Mouse (Mus musculus) c-Kit-positive CD71-positive TER-119-positive erythroid progenitor cells, embryonic 14.5 days (primary cell): ENCODE measurements around the gene Taco1.
"Not testable (repeated sequence)": the region's sequence is repeated elsewhere in the genome, so short reads cannot be mapped to it uniquely, and the experiment has no call there.

Experiments
- DNase-seq: peaks from one replicate; pipeline ENCODE4 v3.0.0-alpha.2; 2013; ENCODE audit warnings: low spot score

The Taco1 gene

DNA sequence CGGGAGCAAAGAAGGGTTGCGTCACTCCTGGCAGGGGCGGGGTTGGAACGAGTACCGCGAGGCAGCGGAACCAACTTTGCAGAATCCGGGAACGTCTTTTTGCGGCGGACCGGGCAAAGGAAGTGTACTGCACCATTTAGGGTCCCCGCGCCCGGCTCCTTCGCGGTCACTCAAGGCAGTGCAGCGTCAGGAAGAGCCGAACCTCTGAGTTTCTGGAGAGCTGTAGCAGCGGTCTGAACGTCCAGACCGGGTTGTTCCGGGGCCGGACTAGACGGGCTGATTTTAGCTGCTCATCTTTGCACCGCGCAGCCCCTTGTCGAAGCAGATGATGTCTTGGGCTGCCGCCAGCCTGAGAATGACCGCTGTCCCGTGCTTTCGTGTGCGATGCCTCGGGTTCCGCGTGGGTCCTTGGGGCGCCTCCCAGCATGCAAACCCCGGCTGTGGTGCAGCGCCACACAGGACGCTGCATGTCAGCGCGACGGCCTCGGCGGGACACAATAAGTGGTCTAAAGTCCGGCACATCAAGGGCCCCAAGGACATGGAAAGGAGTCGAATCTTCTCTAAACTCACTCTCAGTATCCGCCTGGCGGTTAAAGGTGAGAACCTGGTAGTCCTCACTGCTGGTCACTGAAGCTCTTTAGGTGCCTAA lies at the start of gene Taco1:
Gene Taco1, plus strand, starts transcription at position 139 of the 649 bp plus-strand sequence.
- peak; percentile 92 for DNase-seq

DNA sequence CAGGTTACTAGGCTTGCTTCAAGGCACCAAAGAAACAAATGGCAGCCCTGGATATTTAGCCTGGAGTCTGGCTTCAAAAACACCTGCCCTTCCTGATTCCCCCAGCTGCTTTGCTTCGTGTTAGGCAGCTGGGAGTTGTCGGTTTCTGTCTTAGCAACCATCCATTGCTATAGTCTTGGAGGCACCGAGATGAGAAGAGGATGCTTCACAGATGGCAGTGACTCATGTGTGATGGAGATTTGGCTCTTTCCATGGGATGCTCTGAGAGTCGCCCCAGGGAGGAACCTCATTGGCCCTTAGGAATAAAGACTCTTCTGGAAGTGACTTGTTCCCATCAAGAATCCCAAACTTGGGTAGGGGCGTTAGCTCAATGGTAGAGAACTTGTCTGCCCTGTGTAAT lies 49.4 kb upstream of the Taco1 start:
- no peak for DNase-seq

DNA sequence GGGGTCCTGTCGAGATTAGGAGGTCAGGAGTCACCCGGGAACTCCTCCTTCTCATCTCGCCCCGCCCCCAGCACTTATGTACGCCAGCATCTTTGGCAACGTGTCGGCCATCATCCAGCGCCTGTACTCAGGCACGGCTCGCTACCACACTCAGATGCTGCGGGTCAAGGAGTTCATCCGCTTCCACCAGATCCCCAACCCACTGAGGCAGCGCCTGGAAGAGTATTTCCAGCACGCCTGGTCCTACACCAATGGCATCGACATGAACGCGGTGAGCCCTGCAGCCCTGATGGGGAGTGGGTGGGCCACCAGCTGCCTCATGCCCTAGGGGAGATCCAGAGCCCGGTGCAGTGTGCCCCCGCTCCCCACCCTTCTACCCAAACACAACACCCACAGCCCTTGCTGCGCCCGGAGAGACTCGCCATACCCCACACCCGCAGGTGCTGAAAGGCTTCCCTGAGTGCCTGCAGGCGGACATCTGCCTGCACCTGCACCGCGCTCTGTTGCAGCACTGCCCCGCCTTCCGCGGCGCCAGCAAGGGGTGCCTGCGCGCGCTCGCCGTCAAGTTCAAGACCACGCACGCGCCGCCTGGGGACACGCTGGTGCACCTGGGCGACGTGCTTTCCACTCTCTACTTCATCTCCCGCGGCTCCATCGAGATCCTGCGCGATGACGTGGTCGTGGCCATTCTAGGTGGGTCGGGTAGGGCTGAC lies 45.7 kb upstream of the Taco1 start:
- DNase-seq: no peak

DNA sequence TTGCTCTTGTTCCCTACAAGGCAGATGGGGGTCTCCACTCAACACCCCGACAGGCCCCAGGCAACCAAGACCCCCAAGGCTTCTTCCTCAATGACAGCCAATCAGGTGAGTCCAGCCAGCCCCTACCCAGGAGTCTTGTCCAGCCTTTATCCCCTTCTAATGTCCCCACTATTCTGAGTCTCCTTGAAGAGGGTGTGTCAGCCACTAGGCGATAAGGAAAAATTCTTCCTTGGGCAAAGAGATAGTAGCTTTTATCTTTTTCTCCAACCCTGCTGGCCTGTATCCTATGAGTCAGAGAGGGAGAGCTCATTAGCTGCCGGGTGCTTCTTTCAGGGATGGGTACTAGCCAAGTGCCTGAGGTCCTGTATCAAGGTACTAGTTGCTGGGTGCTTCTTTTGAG lies 40.1 kb upstream of the Taco1 start:
- peak; percentile 37 for DNase-seq

DNA sequence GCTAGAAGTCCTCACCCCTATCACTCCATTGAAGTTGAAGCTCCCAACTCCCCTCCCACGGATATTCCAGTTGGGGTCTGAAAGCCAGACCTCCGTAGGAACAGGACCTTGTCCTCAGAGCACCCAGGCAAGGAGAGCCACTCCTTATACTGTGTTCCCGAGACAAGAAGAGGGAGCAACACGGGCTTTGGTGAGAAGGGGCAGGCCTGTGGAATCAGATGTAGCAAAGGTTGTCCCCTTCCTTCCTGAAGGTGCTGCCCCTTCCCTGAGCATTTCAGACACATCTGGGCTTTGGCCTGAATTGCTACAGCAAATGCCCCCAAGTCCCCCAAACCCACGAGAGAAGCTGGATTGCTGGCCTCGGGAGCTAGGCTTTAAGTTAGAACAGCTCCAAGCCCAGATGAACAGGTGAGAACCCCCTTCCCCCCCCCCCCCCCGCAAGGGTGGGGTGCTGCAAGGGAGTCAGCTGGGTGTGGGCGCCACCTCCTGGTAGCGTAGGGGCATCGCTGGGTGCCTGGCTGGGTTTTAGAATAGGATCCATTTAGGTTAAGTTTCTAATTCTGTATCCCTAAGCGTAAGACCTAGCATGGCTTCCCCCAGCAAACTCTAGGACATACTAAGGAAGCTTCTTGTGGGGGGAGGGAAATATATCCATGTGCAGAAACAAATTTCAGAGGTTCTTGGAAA lies 39.3 kb upstream of the Taco1 start:
- peak; percentile 47 for DNase-seq

DNA sequence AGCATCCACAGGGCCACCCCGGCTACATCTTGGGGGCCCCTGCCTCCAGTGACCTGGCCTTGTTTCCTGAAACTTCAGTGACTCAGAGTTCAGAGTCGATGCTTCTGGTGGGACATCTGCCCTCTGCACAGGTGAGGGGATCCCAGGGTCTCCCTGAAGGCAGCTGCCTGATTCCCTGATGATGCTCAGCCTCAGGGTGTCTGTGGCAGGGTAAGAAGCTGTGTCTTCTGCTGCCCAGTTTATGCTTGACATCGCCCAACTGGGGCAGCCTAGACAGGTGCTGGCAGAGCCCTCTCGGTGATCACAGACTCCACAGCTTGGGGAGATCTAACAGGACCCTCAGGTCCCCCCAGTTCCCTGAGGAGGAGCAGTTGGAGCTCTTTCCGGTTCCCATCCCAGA lies 38.3 kb upstream of the Taco1 start:
- no peak for DNase-seq

DNA sequence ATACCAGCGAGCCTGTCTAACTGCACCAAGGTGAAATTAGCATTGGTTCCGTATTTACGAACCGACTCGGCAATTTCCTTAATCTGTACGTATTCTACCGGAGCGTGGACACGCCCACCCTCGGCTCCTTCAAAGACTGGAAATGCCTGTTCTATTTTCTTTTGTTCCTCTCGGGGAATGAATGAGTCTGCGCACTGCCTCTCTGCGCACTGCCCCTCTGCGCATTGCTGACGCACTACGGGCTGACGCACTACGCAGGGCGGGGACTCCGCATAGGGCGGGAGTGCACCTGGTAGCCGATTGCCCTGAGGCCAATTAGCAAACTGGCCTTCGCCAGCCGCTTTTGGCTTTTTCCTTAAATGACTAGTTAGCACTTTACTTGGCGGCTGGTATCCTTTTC lies 33.8 kb upstream of the Taco1 start:
- DNase-seq: not testable (repeated sequence)

DNA sequence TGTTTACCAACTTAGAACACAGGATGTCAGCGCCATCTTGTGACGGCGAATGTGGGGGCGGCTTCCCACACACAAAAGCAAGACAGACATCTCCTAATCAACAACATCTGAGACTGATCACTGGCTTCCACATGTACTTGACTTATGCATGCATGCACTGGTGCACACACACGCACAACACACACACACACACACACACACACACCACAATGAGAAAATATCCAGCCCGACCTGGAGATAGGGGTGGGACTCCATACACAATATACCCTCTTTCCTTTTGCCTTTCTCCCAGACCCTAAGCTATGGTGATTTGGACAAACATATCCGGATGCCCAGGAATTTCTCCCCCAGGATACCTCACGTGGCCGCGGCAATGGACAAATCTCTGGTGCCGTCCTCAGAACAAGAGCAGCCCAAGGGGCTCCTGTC lies 32.4 kb upstream of the Taco1 start:
- no peak for DNase-seq

DNA sequence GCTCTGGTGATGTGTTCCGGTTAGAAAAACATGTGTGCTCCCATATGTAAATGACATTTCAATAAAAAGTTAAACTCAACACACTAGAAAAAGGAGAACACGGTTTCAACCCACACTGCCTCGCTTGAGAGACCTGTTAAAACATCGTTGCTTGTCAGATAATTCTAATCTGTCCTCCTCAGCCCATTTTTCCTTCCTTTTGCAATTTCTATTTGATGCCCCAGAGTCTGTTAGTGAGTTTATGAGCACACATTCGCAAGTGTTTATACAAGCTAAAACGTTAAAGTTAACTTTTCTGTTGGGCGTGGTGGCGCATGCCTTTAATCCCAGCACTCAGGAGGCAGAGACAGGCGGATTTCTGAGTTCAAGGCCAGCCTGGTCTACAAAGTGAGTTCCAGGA lies 30.9 kb upstream of the Taco1 start:
- DNase-seq: no peak

DNA sequence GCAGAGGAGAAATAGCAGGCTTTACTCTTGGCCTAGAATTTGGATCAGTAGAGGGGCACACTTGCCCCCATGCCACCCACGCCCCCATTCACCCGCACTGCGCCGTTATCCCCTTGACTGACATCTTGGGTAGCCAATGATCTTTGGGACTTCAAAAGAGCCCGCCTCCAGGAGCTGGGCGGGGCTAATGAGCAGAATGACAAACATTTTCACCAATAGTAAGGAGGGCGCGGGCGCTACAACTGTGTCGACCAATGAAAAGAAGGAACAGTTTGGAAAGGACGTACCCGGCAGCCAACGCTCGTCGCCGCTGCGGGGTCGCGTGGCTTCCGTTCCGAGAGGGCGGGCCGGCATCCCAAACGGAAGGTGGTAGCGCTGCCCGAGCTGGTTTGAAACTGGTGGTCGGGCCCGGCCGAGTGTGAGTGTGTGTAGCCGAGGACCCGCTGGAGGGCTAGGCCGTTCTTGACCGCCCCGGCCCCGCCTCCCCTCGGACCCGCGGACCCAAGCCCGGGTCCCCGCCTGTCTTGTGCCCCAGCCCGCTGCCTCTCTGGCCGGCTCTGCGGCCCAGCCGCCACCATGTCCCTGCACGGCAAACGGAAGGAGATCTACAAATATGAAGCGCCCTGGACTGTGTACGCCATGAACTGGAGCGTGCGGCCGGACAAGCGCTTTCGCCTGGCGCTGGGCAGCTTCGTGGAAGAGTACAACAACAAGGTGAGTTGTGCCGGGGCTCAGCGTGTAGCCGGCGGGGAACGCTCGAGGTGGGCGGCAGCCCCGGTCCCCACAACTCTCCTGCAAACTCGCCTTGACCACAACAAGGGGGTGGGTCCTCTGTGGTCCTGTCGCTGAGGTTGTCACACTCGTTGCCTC lies 29.1 kb upstream of the Taco1 start, which contains the start of gene Dcaf7:
Gene Dcaf7, plus strand, starts transcription at position 325 of the 870 bp plus-strand sequence.
- DNase-seq: peak; percentile 99

DNA sequence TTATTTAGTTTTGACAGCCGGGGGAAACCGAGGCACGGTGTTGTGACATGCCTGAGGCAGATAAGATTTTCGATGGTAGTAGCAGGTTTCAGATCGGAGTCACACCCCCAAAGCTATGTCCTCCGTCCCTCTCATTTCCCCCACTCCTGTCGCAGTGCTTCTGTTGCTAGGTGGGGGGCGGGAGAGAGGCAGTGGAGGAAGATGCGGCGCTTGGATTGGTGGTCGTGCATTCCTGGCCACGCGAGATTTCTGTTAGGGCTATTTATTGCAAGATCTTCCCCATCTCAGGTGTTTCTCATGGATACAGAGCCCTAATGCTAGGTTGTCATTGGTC lies 28.5 kb upstream of the Taco1 start:
- DNase-seq: no peak

DNA sequence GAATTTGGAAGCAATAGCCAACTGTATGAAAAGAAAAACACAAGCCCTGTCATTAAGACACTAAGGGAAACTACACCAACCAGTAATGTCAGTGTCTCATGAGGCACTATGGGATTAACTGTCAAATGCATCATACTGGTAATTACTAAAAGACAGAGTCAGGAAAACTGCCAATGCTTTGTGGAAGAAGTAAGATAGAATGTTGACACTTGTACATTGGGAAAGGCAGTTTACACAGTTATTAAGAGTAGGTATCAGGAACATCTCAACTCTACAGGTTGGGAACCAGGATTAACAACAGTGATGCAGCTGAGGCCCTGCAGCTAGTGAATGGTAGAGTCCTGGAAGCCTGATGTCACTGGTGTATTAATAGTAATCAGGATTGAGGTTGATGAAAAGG lies 21.5 kb upstream of the Taco1 start:
- no peak for DNase-seq

DNA sequence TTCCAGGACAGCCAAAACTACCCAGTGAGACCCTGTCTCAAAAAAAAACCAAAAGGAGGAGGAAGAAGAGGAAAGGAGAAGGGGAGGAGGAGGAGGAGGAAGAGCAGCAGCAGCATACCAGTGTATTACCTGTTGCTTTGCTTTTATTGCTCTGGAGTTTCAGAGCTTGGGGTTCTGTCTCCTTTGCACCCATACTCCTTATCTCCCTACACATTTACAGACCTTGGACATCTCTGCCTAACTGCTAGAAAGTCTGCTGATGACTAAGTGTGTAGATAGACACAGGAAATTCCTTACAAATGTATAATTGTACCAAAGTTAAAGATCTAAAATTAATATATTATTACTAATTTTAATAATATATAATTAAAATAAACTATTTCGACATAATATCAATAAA lies 20.6 kb upstream of the Taco1 start:
- no peak for DNase-seq

DNA sequence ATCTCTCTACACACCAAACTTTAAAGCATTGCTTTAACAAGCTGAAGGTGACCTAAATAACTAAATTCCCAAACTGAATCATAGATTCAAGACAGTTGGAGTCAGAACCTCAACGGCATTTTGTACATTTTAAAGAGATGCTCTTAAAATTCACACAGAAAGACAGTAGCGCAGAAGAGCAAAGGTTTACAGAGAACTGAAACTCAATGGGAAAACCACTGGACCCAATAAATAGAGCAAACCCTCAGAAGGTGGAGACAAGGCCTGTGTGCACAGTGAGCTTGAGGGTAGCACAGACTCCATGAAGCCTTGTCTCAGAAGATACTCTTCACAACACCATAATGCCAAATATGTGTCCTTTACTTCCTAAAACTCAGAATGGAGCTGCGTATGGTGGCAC lies 20.1 kb upstream of the Taco1 start:
- no peak for DNase-seq

DNA sequence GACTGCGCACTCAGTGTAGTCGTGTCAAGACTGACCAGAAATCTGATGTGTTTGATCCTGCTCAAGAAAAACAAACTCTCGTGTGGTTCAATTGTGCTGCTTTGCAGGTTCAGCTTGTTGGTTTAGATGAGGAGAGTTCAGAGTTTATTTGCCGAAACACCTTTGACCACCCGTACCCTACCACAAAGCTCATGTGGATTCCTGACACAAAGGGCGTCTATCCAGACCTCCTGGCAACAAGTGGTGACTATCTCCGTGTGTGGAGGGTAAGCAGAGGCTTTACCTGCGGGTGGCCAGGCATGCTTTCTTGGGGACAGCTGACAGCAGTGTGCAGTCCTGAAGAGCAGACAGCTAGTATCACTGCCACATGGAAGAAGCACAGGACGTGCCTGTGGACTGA lies 19.3 kb upstream of the Taco1 start:
- DNase-seq: no peak

DNA sequence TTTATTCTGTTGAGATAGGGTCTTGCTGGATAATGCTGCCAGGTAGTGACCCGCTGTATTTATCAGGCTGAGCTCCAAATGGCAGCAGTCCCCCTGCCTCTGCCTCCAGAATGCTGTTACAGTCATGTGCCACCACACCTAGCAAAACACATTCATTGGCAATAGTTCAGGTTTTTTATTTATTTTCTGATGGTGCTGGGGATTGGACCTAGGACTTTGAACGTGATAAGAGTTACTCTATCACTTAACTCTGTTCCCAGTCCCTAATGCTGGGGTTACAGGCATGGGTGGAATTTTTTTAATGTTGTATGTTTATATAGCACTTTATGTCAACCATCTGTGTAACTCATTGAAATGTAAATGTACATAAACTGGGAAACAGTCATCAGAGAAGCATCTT lies 11.9 kb upstream of the Taco1 start:
- DNase-seq: no peak

DNA sequence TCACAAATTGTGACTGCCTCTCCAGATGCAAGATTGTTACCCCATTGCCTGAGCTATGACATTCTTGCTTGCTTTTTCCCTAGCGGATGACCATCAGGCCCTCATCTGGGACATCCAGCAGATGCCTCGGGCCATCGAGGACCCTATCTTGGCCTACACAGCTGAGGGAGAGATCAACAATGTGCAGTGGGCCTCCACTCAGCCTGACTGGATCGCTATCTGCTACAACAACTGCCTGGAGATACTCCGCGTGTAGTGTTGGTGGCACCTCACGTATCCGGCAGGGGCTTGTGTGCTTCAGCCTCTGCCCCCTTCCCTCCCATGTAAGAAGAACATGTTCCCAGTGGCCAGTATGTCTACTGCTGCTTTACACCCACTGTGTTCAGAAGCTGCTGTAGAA lies 11.3 kb upstream of the Taco1 start:
- no peak for DNase-seq

DNA sequence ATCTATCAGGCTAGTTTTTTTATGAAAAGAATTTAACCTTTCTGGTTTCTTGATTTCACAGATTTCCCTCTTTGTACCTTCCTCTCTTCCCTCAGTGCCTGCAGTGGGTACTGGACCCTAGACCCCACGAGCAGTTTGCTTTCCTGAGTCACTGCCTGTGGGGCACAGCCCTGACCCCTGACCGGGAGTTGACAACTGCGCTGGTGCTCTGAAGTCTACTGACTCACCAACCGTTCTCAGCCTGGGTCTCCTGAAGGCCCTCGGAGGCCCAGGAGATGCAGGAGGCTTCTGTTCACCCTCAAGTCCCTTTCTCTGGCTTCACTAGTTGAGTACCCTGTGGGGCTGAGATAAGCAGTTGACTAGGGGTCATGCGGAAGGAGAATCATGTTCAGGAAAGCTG lies 10.5 kb upstream of the Taco1 start:
- DNase-seq: no peak

DNA sequence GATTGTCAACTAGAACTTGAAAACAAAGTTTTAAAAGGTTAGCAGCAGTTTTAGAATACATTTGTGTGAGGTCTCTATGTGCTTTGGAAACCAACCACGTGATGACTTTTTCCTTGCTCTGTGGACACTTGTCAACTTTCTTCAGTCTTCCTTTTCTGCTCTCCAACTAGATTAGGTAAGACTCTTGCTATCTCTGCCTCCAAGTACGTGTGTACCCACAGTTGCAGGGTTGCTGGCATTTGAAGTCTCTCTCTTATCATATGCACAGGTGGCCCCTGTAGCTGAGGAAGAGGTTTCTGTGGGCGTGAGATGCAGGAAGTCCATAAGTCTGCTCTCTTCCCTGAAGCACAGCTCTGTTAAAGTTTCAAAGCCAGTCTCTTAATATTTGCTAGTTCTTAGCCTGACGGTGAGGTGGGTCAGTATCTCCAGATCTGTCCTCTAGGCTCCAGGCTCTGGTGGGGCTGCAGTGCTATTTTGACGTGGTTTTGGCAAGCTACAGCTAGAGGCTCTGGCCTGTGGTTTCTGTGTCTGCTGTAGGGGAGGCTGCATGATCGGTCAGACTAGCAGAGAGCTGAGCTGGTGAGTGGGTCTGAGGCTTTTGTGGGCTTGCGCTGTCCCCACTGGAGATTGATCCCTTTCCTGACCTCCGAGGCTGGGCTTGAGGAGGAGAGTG lies 8.9 kb upstream of the Taco1 start:
- DNase-seq: peak; percentile 66

DNA sequence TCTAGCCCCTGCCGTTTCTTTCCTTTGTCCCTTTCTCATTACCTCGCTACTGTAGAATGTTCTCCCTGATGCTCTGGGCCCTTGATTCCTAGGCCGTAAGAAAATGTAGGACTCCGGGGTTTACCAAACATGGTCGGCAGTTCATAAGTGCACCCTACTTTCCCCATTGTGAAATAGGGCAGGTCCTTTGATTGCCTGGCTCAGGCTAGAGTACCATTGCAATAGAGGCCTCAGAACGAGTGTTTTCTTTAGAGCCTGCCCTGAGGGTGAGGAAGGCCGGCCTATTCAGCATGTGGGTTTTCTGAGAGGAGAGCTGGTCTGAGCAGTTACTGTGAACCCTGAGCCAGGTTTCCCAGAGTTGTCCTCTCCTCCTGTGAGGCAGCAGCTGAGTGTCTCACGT lies 7.8 kb upstream of the Taco1 start:
- DNase-seq: no peak

DNA sequence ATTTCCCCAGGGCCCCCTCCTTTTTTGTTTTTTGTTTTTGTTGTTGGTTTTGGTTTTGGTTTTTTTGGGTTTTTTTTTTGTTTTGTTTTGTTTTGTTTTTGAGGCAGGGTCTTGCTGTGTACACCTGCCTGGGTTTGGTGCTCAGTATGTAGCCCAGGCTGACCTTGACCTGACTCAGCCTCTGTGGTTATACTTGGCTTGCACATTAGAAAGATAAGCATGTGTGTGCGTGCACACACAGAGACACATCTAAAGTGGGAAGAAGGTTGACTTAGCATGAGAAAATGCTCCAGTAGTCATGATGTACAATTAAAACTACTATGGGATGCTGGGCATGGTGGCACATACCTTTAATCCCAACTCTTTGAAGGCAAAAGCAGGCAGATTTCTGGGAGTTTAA lies 5.3 kb upstream of the Taco1 start:
- DNase-seq: no peak

DNA sequence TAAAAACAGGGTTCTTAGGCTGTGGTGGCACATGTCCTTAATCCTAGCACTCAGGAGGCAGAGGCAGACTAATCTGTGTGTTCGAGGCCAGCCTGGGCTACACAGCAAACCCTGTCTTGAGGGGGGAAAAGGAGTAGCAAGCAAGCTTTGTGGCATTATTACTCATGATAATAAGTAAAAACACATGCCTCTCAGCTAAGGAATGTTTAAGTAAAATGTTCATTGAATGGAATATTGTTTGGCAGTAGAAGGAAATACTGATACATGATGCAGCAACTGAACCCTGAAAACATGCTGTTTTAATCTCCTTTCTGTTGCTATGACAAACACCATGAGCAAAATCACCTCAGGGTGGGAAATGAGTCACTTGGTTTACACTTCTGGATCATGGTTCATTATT lies 4.5 kb upstream of the Taco1 start:
- no peak for DNase-seq
